Comparison of ENCODE assay signal across 8 mouse cellular contexts in genomic region chr15:12490527-12490926, GRCm38 (mm10).
DNase-seq lines count a peak whose midpoint lies in the region; ATAC-seq lines count a peak whose summit lies in the region.

No protein-coding gene starts in this region.

- peak; percentile 51 for DNase-seq in 416B (ENCODE audit: low read depth)
- DNase-seq in adrenal gland, adult 18-20 months (ENCODE audit: low spot score in 2 of 2) = peak; percentile 27 to 35
- peak; percentile 40 for DNase-seq in gastrocnemius, postnatal 25 days
- peak; percentile 64 for DNase-seq in lung, postnatal 10 days
- DNase-seq in right cerebral cortex, postnatal 4 days = no peak
- DNase-seq in layer of hippocampus, adult 9-10 months (ENCODE audit: low spot score) = no peak

- peaks cover 12% of the 10 kb centered on the region; the same call in 1 of the 2 replicates for H3K4me1 ChIP-seq in intestine, embryonic 16.5 days (ENCODE audit: control insufficient read depth, insufficient read depth, low read length)

- ATAC-seq in intestine, embryonic 16.5 days = peak; percentile 75
- ATAC-seq in CD4-positive, CD25-positive, alpha-beta regulatory T cell, adult 4 months = no peak

- H3K4me3 ChIP-seq in intestine, embryonic 16.5 days (ENCODE audit: low read length) = no peak overlapping the region

- no peaks in the 10 kb centered on the region for H3K27me3 ChIP-seq in intestine, embryonic 16.5 days (replicated peaks; ENCODE audit: control insufficient read depth, insufficient read depth, low read length)

- no peaks in the 10 kb centered on the region for H3K9me3 ChIP-seq in intestine, embryonic 16.5 days (ENCODE audit: control insufficient read depth, low read length)

- H3K9ac ChIP-seq in intestine, embryonic 16.5 days (ENCODE audit: low read depth, low read length) = no peak overlapping the region

- H3K4me2 ChIP-seq in intestine, embryonic 16.5 days (ENCODE audit: low read depth, low read length) = no peak overlapping the region

- H3K36me3 ChIP-seq in intestine, embryonic 16.5 days (ENCODE audit: control insufficient read depth, insufficient read depth, low read length) = no peaks in the 10 kb centered on the region

- H3K27ac ChIP-seq in intestine, embryonic 16.5 days (ENCODE audit: low read length) = 0 out of 2 replicates have a peak overlapping the region, but pooled peaks have one; percentile 39

- WGBS in intestine, embryonic 16.5 days = 24% methylated on average over 7 of the region's 7 CpGs

Comparison
In these comparisons a context has a peak if more than half of its experiments do, and no peak if none do; other contexts are left out.
1. DNase-seq: peak in 416B (single experiment), adrenal gland, adult 18-20 months (2 of 2), gastrocnemius, postnatal 25 days (single experiment) and lung, postnatal 10 days (single experiment); none in right cerebral cortex, postnatal 4 days (single experiment) and layer of hippocampus, adult 9-10 months (single experiment).